Mouse (Mus musculus) liver, embryonic 12.5 days (tissue): ENCODE data around the gene Ppt2. TPM values are rescaled to one million over a fixed set of nuclear protein-coding genes. Genes with fewer than 3 reads are reported as not detected.
A peak's percentile ranks its signal among the peaks of the same experiment; 100 is the strongest.

ENCODE experiments used
- ATAC-seq: fragments of 200-750 bp; cut with Nextera tagmentation; 2 replicates; pipeline ENCODE4 v1.8.0; 2017; ENCODE audit warnings: moderate number of reproducible peaks, mild to moderate bottlenecking, moderate library complexity
- H3K27ac ChIP-seq: fragments of 300-500 bp; sonication (generic); 2 replicates; pipeline ENCODE4 v1.5.1; 2016; ENCODE audit warnings: mild to moderate bottlenecking
- H3K27me3 ChIP-seq: fragments of 300-500 bp; sonication (generic); replicated peaks from 2 replicates; pipeline ENCODE4 v1.6.1; 2016; ENCODE audit warnings: mild to moderate bottlenecking, moderate library complexity
- H3K36me3 ChIP-seq: fragments of 300-500 bp; sonication (generic); 2 replicates; pipeline ENCODE4 v1.6.1; 2016; ENCODE audit warnings: mild to moderate bottlenecking, moderate library complexity
- H3K4me1 ChIP-seq: fragments of 300-500 bp; sonication (generic); 2 replicates; pipeline ENCODE4 v1.6.1; 2016
- H3K4me2 ChIP-seq: fragments of 300-500 bp; sonication (generic); 2 replicates; pipeline ENCODE4 v1.6.1; 2016; ENCODE audit warnings: mild to moderate bottlenecking, moderate library complexity
- H3K4me3 ChIP-seq: fragments of 300-500 bp; sonication (generic); 2 replicates; pipeline ENCODE4 v1.5.1; 2016; ENCODE audit warnings: mild to moderate bottlenecking, moderate library complexity
- H3K9ac ChIP-seq: fragments of 300-500 bp; sonication (generic); 2 replicates; pipeline ENCODE4 v1.6.1; 2016; ENCODE audit warnings: mild to moderate bottlenecking, moderate library complexity
- H3K9me3 ChIP-seq: fragments of 300-500 bp; sonication (generic); replicated peaks from 2 replicates; pipeline ENCODE4 v1.6.1; 2016; ENCODE audit warnings: mild to moderate bottlenecking, moderate library complexity
- WGBS: fragments of 180-500 bp; shearing (Covaris S2); methylation state at CpG from one replicate; pipeline ENCODE4 v1.1.7; 2016; ENCODE audit not compliant: insufficient replicate concordance; 5-methylcytosine and 5-hydroxymethylcytosine counted together
- polyA plus RNA-seq: library from polyadenylated mRNA; unstranded; fragments of >200 nt; fragmentation: Nextera tagmentation; extraction: Ambion mirVana; gene quantifications from 2 replicates; pipeline ENCODE4 v1.2.1, GENCODE M21; 2016

Gene Ppt2
- polyA plus RNA-seq = 13.7 and 13.9 TPM in 2 replicates

DNA sequence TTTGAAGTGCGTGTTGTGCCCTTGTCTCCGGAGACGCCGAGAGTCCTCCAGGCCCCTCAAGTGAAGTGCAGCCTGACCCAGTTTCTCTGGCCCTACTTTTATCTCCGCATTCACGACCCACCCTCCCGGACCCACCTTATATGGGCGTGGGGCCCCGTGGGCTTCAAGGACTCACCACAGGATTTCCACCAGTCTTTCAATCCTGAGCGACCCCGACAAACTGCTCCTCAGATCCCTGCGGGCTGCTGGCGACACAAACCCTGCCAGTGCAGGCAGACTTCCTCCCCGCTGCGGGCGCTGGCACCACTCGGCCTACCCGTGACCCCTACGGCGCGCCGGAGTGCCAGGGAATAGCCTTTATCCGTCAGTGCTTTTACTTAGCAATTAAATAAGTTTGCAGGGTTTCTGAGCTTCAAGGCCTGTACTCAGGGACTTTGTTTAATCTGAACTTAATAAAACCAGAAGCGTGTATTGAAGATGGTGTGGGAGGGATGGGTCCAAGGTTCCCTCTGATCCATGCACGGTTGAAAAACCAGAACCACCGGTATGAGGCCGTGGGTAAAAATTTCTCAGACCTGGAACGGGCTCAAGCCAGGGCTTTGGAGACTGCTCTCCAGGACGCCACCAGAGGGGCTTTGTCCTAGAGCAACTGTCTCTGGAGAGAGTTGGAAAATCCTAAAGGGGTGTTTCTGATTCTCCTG, at the start of gene Ppt2:
TSS of gene Ppt2 (minus strand) at position 568 of the 701 bp plus-strand sequence.
- H3K4me1 ChIP-seq = peaks cover 61% of the 10 kb centered on the region
- H3K4me2 ChIP-seq = peak within 1 kb of the TSS; percentile 93
- peak within 1 kb of the TSS; percentile 78 for H3K27ac ChIP-seq
- peaks cover 16% of the 10 kb centered on the region; the same call in 1 of the 2 replicates for H3K36me3 ChIP-seq
- H3K27me3 ChIP-seq = peaks cover 60% of the 10 kb centered on the region
- H3K9me3 ChIP-seq = no peaks in the 10 kb centered on the region
- 11% methylated on average over 29 of the region's 29 CpGs for WGBS
- peak within 1 kb of the TSS; percentile 73 for H3K4me3 ChIP-seq
- ATAC-seq = 0 out of 2 replicates have a peak, but pooled peaks have one; percentile 6
- peak within 1 kb of the TSS; percentile 76 for H3K9ac ChIP-seq

- no peak overlapping the region for H3K4me3 ChIP-seq
- H3K4me2 ChIP-seq = no peak overlapping the region
- H3K9me3 ChIP-seq = no peaks in the 10 kb centered on the region
- no peak for ATAC-seq
- WGBS = 56% methylated on average over 12 of the region's 12 CpGs
- H3K27me3 ChIP-seq = peaks cover 98% of the 10 kb centered on the region
- H3K4me1 ChIP-seq = peaks cover 9% of the 10 kb centered on the region; the same call in 1 of the 2 replicates
- H3K27ac ChIP-seq = no peak overlapping the region
- H3K36me3 ChIP-seq = no peaks in the 10 kb centered on the region
- no peak overlapping the region for H3K9ac ChIP-seq
These were observed 48.4 kb upstream of the Ppt2 start for GRCm38 (mm10) chr17:34676671-34677070.

DNA sequence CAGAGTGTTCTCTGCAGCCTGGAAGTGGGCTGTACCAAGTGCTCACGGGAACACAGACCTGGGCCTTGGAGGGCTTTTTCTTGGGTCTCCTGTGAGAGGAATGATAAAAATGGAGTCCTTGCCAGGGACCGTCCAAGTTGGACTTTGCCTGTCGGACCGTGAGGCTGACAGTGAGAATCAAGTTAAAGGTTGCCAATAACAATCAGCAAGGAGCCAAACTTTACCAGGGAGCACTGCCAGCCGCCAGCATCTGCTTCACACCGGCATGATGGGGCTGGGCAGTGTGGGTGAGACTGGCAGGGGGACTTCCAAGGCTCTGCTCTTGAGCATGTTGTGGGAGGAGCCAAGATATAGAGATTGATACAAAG, 47.8 kb upstream of the Ppt2 start:
- H3K9ac ChIP-seq = no peak overlapping the region
- H3K4me3 ChIP-seq = no peak overlapping the region
- no peaks in the 10 kb centered on the region for H3K9me3 ChIP-seq
- no peak for ATAC-seq
- H3K36me3 ChIP-seq = no peaks in the 10 kb centered on the region
- no peak overlapping the region for H3K27ac ChIP-seq
- peaks cover 98% of the 10 kb centered on the region for H3K27me3 ChIP-seq
- 69% methylated on average over 6 of the region's 6 CpGs for WGBS
- no peak overlapping the region for H3K4me2 ChIP-seq
- peaks cover 6% of the 10 kb centered on the region; the same call in 1 of the 2 replicates for H3K4me1 ChIP-seq

DNA sequence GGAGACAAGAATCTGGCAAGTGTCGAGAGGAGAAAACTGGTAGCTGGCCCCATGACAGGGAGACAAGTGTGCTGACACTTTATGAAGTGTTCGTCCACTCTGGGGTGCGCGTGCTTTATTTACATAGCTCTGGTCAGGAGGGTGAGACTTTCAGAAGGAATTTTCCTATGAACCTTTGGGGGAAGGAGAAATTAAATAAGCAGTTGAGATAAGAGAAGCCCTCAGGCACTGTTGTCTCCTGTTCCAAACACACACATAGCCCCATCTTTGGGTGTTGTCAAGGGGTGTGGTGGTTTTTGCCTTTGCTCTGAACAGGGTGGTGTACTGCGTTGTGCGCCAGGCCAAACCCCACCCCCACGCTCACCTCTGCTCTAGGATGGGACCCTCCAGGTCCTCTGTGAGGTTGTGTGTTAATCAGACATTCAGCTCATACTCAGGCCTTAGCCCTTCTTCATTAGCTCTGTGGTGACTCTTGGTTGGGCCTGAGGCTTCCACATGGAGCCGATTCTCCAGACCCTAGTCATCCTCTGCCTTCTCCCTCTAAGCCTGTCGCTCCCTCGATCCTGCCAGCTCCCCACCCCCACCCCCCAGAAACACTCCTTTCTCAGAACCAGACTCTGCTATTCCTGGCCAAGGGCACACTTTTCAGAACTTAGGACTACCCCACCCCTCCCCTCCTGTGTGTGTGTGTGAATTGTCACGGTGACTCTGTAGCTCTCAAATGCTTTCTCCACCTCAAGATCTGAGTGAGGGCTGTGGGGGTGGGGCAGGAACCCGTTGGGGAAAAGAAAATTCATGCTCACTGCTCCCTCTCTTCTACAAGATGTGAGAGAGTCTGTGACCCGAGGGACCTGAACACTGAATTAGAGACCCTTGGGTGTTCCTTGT, 47.1 kb upstream of the Ppt2 start:
- Histone ChIP-seq H3K9ac (no peak overlapping the region), H3K4me2 (no peak overlapping the region), H3K36me3 (no peaks in the 10 kb centered on the region), H3K27me3 (peaks cover 99% of the 10 kb centered on the region), H3K4me1 (peaks cover 6% of the 10 kb centered on the region; the same call in 1 of the 2 replicates), H3K27ac (no peak overlapping the region), H3K9me3 (no peaks in the 10 kb centered on the region), H3K4me3 (no peak overlapping the region)
- no peak for ATAC-seq
- WGBS = 59% methylated on average over 13 of the region's 13 CpGs

GRCm38 (mm10) chr17:34674524-34675204, 46.4 kb upstream of the Ppt2 start:
- Histone ChIP-seq H3K27ac (no peak overlapping the region), H3K4me2 (no peak overlapping the region)
- ATAC-seq = no peak

DNA sequence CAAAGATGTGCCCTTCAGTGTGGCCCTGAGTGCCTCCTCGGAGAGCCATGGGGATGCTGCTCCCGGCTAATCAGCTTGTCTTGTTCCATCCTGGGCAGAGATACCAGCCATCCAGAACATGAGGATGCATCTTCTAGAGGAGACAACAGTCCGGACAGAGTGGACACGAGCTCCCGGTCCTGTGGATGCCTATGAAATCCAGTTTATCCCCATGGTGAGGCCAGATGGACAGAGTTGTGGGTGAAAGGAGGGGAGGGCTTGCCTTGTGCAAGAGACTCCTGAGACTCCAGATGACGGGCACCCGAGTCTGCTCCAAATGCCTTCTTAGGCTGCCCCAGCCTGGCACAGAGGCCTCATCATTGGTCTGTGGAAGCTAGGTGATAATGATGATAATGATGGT, 44.8 kb upstream of the Ppt2 start:
- WGBS = 63% methylated on average over 7 of the region's 7 CpGs
- ATAC-seq = no peak
- Histone ChIP-seq H3K4me2 (no peak overlapping the region), H3K9ac (no peak overlapping the region), H3K4me1 (peaks cover 6% of the 10 kb centered on the region; the same call in 1 of the 2 replicates), H3K27me3 (peaks cover 93% of the 10 kb centered on the region), H3K9me3 (no peaks in the 10 kb centered on the region), H3K36me3 (no peaks in the 10 kb centered on the region), H3K27ac (no peak overlapping the region), H3K4me3 (no peak overlapping the region)

More at GRCm38 (mm10) chr17:34674524-34675204, 46.4 kb upstream of the Ppt2 start:
- no peaks in the 10 kb centered on the region for H3K36me3 ChIP-seq
- no peaks in the 10 kb centered on the region for H3K9me3 ChIP-seq
- H3K4me3 ChIP-seq = no peak overlapping the region
- no peak overlapping the region for H3K9ac ChIP-seq
- peaks cover 99% of the 10 kb centered on the region for H3K27me3 ChIP-seq
- WGBS = 45% methylated on average over 11 of the region's 11 CpGs
- H3K4me1 ChIP-seq = peaks cover 6% of the 10 kb centered on the region; the same call in 1 of the 2 replicates

- Histone ChIP-seq H3K4me1 (peaks cover 6% of the 10 kb centered on the region; the same call in 1 of the 2 replicates), H3K9ac (no peak overlapping the region), H3K4me3 (no peak overlapping the region), H3K36me3 (no peaks in the 10 kb centered on the region), H3K27me3 (peaks cover 85% of the 10 kb centered on the region), H3K27ac (no peak overlapping the region), H3K4me2 (peak overlapping the region; percentile 47; the same call in 1 of the 2 replicates), H3K9me3 (no peaks in the 10 kb centered on the region)
- WGBS = 25% methylated on average over 49 of the region's 49 CpGs
- no peak for ATAC-seq
These were observed 44.0 kb upstream of the Ppt2 start for GRCm38 (mm10) chr17:34672246-34672792.

GRCm38 (mm10) chr17:34671151-34672066, 43.1 kb upstream of the Ppt2 start:
- Histone ChIP-seq H3K9me3 (no peaks in the 10 kb centered on the region), H3K36me3 (no peaks in the 10 kb centered on the region), H3K9ac (no peak overlapping the region), H3K4me3 (peak overlapping the region; percentile 10), H3K27ac (no peak overlapping the region), H3K27me3 (peaks cover 76% of the 10 kb centered on the region), H3K4me1 (peaks cover 6% of the 10 kb centered on the region; the same call in 1 of the 2 replicates), H3K4me2 (peak overlapping the region; percentile 47)
- ATAC-seq = no peak
- 13% methylated on average over 93 of the region's 93 CpGs for WGBS

DNA sequence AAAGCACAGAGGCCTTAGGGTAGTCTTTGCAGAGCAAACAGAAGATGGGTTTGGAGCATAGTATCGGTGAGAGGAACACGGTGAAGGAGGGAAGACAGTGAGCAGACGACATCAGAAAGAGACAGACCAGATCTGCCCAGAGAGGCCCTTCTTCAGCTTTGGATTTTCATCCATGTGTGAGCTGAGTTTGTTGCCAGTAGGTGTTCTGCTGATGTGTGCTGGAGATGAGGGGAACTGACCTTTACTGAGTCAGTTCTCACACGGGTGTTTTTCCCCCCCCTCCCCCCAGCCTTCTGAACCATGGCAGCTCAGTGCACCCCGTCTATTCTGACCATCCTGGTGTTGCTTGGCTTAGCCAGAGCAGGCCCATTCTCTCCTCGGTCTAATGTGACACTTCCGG, 41.9 kb upstream of the Ppt2 start, which contains the start of gene Tnxb:
TSS of gene Tnxb (plus strand) at position 301 of the 400 bp plus-strand sequence.
- H3K4me1 ChIP-seq = peaks cover 6% of the 10 kb centered on the region; the same call in 1 of the 2 replicates
- H3K4me2 ChIP-seq = peak within 1 kb of the TSS; percentile 47
- no peak within 1 kb of the TSS for H3K27ac ChIP-seq
- WGBS = 52% methylated on average over 7 of the region's 7 CpGs
- H3K4me3 ChIP-seq = peak within 1 kb of the TSS; percentile 10
- no peaks in the 10 kb centered on the region for H3K36me3 ChIP-seq
- peaks cover 74% of the 10 kb centered on the region for H3K27me3 ChIP-seq
- no peak within 1 kb of the TSS for H3K9ac ChIP-seq
- no peak for ATAC-seq
- no peaks in the 10 kb centered on the region for H3K9me3 ChIP-seq

- no peak for ATAC-seq
- Histone ChIP-seq H3K9me3 (no peaks in the 10 kb centered on the region), H3K27me3 (peaks cover 67% of the 10 kb centered on the region), H3K27ac (no peak overlapping the region), H3K9ac (no peak overlapping the region), H3K4me1 (peaks cover 14% of the 10 kb centered on the region; the same call in 1 of the 2 replicates), H3K36me3 (no peaks in the 10 kb centered on the region), H3K4me2 (no peak overlapping the region), H3K4me3 (no peak overlapping the region)
- 56% methylated on average over 7 of the region's 7 CpGs for WGBS
These were observed 36.2 kb upstream of the Ppt2 start for GRCm38 (mm10) chr17:34664472-34664871.
